Mouse (Mus musculus): ENCODE data around the gene Amph. TPM values are rescaled to one million over a fixed set of nuclear protein-coding genes. Genes with fewer than 3 reads are reported as not detected.

Gene Amph
- total and polyA plus RNA-seq, 3 experiments: not detected

DNA sequence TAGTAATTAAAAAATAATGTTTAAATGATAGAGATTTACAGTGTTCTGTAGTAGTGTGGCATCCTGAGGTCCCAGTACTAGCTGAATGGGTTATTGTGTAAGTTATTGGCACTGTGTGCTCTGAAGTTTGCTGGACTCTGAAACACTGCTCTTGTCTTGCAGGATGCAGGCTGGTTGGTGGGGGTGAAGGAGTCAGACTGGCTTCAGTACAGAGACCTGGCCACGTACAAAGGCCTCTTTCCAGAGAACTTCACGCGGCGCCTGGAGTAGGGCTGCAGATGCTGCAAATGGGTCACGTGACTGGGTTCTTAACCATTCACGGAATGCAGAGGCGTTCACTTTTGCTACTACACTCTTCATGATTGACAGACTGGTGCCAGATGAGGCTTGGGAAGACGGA is 201.6 kb downstream of the Amph start:
- H3K79me2 ChIP-seq (ENCODE audit: control insufficient read depth, insufficient read depth, low read length, poor library complexity): no peaks in the 10 kb centered on the region
- no peaks in the 10 kb centered on the region; a peak in 1 of 4 replicates for H3K27me3 ChIP-seq (ENCODE audit: control insufficient read depth in 1 of 2, insufficient read depth in 2 of 2, low read length in 2 of 2)
- no peak for DNase-seq (ENCODE audit: low read depth, low spot score)
- H3K4me3 ChIP-seq (ENCODE audit: control insufficient read depth in 1 of 2, insufficient read depth in 1 of 2, low read depth in 2 of 2, low read length in 2 of 2): no peak overlapping the region
- no peak overlapping the region for H3K9ac ChIP-seq (ENCODE audit: control insufficient read depth, low read depth, low read length, poor library complexity, severe bottlenecking)
- H3K4me1 ChIP-seq (ENCODE audit: control insufficient read depth in 1 of 2, insufficient read depth in 2 of 2, low read length in 2 of 2): no peaks in the 10 kb centered on the region
- H3K9me3 ChIP-seq (replicated peaks; ENCODE audit: insufficient read depth, low read length): no peaks in the 10 kb centered on the region
- no peak overlapping the region for H3K27ac ChIP-seq (ENCODE audit: control insufficient read depth, low read depth, low read length)
- no peak for TF ChIP-seq EP300 (IDR thresholded peaks at IDR 0.05; ENCODE audit: low read depth in 1 of 2, low read length in 2 of 2)
- no peak for TF ChIP-seq BHLHE40 (IDR thresholded peaks at IDR 0.05; ENCODE audit: borderline replicate concordance, low read depth, low read length)
- TF ChIP-seq POLR2AphosphoS2 (IDR thresholded peaks at IDR 0.05; ENCODE audit: low read length): no peak
- TF ChIP-seq RAD21 (IDR thresholded peaks at IDR 0.05; ENCODE audit: low read depth, low read length): no peak
- TF ChIP-seq SMC3 (IDR thresholded peaks at IDR 0.05; ENCODE audit: low read depth, low read length): no peak
- no peak for TF ChIP-seq CHD2 (IDR thresholded peaks at IDR 0.05; ENCODE audit: low read length)
- no peak for TF ChIP-seq ZMIZ1 (IDR thresholded peaks at IDR 0.05; ENCODE audit: low read depth, low read length)
- H3K36me3 ChIP-seq (ENCODE audit: control insufficient read depth in 1 of 2, insufficient read depth in 2 of 2, low read length in 2 of 2): no peaks in the 10 kb centered on the region

DNA sequence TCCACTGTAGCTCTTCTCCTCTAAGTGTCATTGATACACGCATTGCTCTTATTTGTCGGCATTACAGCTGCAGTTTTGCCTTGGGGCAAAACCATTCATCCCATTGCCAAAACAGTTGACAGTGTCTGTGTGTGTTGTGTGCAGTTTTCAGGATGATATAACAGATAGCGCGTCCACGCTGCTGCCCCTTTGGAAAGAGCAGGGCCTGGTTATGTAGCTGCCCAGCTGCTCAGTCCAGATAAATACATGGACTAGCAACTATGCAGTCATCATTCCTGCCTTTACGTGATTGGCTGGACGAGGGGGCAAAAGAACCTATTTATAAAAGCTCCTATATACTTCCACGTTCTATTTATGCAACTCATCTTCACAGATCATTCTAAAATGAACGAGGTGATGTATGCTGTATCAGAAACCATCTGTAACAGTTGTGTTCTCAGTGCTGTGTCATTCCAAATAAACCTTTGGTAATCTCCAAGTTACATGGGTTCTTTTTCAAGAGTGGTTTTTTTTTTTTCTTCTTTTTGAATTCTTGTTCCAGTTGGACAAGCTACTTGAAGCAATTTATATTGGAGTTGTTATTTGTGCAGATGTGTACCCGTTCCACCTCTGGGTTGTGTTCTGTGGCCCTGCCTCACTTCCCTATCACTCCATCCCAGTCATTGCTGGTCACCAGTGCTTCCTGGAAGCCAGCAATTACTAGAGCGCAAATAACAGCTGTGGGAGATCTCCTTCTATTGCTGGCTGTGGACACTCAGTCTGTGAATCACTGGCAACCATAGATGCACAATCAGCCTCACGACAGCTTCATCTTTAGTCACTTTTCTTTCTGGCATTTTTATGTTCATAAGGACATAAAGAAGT is 202.7 kb downstream of the Amph start:
- no peaks in the 10 kb centered on the region for H3K36me3 ChIP-seq (ENCODE audit: control insufficient read depth in 1 of 2, insufficient read depth in 2 of 2, low read length in 2 of 2)
- H3K9me3 ChIP-seq (replicated peaks; ENCODE audit: insufficient read depth, low read length): no peaks in the 10 kb centered on the region
- H3K4me3 ChIP-seq (ENCODE audit: control insufficient read depth in 1 of 2, insufficient read depth in 1 of 2, low read depth in 2 of 2, low read length in 2 of 2): no peak overlapping the region
- H3K27ac ChIP-seq (ENCODE audit: control insufficient read depth, low read depth, low read length): no peak overlapping the region
- H3K9ac ChIP-seq (ENCODE audit: control insufficient read depth, low read depth, low read length, poor library complexity, severe bottlenecking): no peak overlapping the region
- no peak for TF ChIP-seq TBP (IDR thresholded peaks at IDR 0.05; ENCODE audit: low read depth, low read length)
- no peak for TF ChIP-seq POLR2AphosphoS2 (IDR thresholded peaks at IDR 0.05; ENCODE audit: low read length)
- TF ChIP-seq MAZ (IDR thresholded peaks at IDR 0.05; ENCODE audit: low read depth, low read length): no peak
- TF ChIP-seq MYB (IDR thresholded peaks at IDR 0.05; ENCODE audit: low read depth, low read length): no peak
- TF ChIP-seq BHLHE40 (IDR thresholded peaks at IDR 0.05; ENCODE audit: borderline replicate concordance, low read depth, low read length): no peak
- no peak for TF ChIP-seq NELFE (IDR thresholded peaks at IDR 0.05; ENCODE audit: low read depth, low read length)
- no peak for TF ChIP-seq POLR2AphosphoS5 (IDR thresholded peaks at IDR 0.05; ENCODE audit: borderline replicate concordance, low read depth, low read length)
- TF ChIP-seq E2F4 (IDR thresholded peaks at IDR 0.05; ENCODE audit: borderline replicate concordance, low read depth, low read length): no peak
- no peak for TF ChIP-seq ELF1 (IDR thresholded peaks at IDR 0.05; ENCODE audit: low read depth, low read length)
- no peak for TF ChIP-seq CHD1 (IDR thresholded peaks at IDR 0.05; ENCODE audit: low read depth, low read length)
- TF ChIP-seq ETS1 (IDR thresholded peaks at IDR 0.05; ENCODE audit: low read depth, low read length): no peak
- no peak for TF ChIP-seq SMC3 (IDR thresholded peaks at IDR 0.05; ENCODE audit: low read depth, low read length)
- no peak for DNase-seq (ENCODE audit: low read depth, low spot score)
- H3K27me3 ChIP-seq (ENCODE audit: control insufficient read depth in 1 of 2, insufficient read depth in 2 of 2, low read length in 2 of 2): no peaks in the 10 kb centered on the region; a peak in 1 of 4 replicates
- H3K79me2 ChIP-seq (ENCODE audit: control insufficient read depth, insufficient read depth, low read length, poor library complexity): no peaks in the 10 kb centered on the region
- H3K4me1 ChIP-seq (ENCODE audit: control insufficient read depth in 1 of 2, insufficient read depth in 2 of 2, low read length in 2 of 2): no peaks in the 10 kb centered on the region
